Mouse (Mus musculus) limb, embryonic 12.5 days (tissue): Measurements from ENCODE around the gene Cit. TPM values are rescaled to one million over a fixed set of nuclear protein-coding genes. Genes with fewer than 3 reads are reported as not detected.

Experiments
- ATAC-seq: fragments of 200-750 bp; cut with Nextera tagmentation; 2 replicates; pipeline ENCODE4 v1.8.0; 2017; ENCODE audit warnings: low read depth, moderate TSS enrichment; ENCODE audit not compliant: insufficient number of reproducible peaks, insufficient read depth, low FRiP score, low TSS enrichment
- H3K27ac ChIP-seq: fragments of 300-500 bp; sonication (generic); 2 replicates; pipeline ENCODE4 v1.5.1; 2016; ENCODE audit warnings: mild to moderate bottlenecking, moderate library complexity
- H3K27me3 ChIP-seq: fragments of 300-500 bp; sonication (generic); 2 replicates; pipeline ENCODE4 v1.6.1; 2016; ENCODE audit warnings: mild to moderate bottlenecking, moderate library complexity
- H3K36me3 ChIP-seq: fragments of 300-500 bp; sonication (generic); 2 replicates; pipeline ENCODE4 v1.6.1; 2016; ENCODE audit warnings: mild to moderate bottlenecking, moderate library complexity
- H3K4me1 ChIP-seq: fragments of 300-500 bp; sonication (generic); replicated peaks from 2 replicates; pipeline ENCODE4 v1.6.1; 2016
- H3K4me2 ChIP-seq: fragments of 300-500 bp; sonication (generic); 2 replicates; pipeline ENCODE4 v1.6.1; 2016; ENCODE audit warnings: mild to moderate bottlenecking, moderate library complexity
- H3K4me3 ChIP-seq: fragments of 300-500 bp; sonication (generic); replicated peaks from 2 replicates; pipeline ENCODE4 v1.5.1; 2016; ENCODE audit warnings: mild to moderate bottlenecking
- H3K9ac ChIP-seq: fragments of 300-500 bp; sonication (generic); replicated peaks from 2 replicates; pipeline ENCODE4 v1.6.1; 2016; ENCODE audit warnings: mild to moderate bottlenecking, moderate library complexity
- H3K9me3 ChIP-seq: fragments of 300-500 bp; sonication (generic); 2 replicates; pipeline ENCODE4 v1.6.1; 2016; ENCODE audit warnings: mild to moderate bottlenecking, moderate library complexity
- WGBS: fragments of 180-500 bp; shearing (Covaris S2); methylation state at CpG from one replicate; pipeline ENCODE4 v1.1.7; 2016; 5-methylcytosine and 5-hydroxymethylcytosine counted together
- polyA plus RNA-seq: library from polyadenylated mRNA; unstranded; fragments of >200 nt; fragmentation: Nextera tagmentation; extraction: Ambion mirVana; gene quantifications from 2 replicates; pipeline ENCODE4 v1.2.1, GENCODE M21; 2016

The Cit gene
- polyA plus RNA-seq, 1 experiment from 2014 or later: 41.5 TPM

DNA sequence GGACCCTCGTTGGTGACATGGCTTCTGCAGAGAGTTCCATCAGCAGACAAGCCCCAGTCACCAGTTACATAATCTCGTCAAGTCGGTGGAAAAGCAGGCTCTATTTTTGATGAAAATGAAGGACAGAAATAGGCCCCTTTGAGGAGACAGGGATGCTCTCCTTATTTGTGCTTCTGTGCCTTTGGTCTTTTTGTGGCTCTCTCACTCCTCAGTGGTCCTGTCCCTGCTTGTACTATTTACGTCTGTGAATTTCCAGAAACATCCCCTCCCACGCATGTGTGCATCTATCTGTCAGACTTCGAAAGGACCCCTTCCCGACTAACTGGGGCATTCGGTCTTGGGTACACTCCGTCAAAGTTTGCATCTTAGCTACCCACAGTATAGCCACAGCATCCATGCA lies 116.7 kb downstream of the Cit start:
- peaks cover 8% of the 10 kb centered on the region; the same call in 1 of the 2 replicates for H3K9me3 ChIP-seq
- H3K4me3 ChIP-seq: no peak overlapping the region
- no peaks in the 10 kb centered on the region for H3K27me3 ChIP-seq
- 93% methylated on average over 9 of the region's 9 CpGs for WGBS
- H3K4me1 ChIP-seq: no peaks in the 10 kb centered on the region
- no peak for ATAC-seq
- no peak overlapping the region for H3K9ac ChIP-seq
- H3K36me3 ChIP-seq: peaks cover 23% of the 10 kb centered on the region; the same call in 1 of the 2 replicates
- H3K27ac ChIP-seq: no peak overlapping the region
- H3K4me2 ChIP-seq: no peak overlapping the region

GRCm38 (mm10) chr5:115971236-115971635 lies 126.2 kb downstream of the Cit start:
- no peak overlapping the region for H3K27ac ChIP-seq
- ATAC-seq: no peak
- no peak overlapping the region for H3K4me3 ChIP-seq
- WGBS: 90% methylated on average over 15 of the region's 15 CpGs
- no peak overlapping the region for H3K9ac ChIP-seq
- H3K27me3 ChIP-seq: no peaks in the 10 kb centered on the region
- H3K9me3 ChIP-seq: no peaks in the 10 kb centered on the region
- peaks cover 52% of the 10 kb centered on the region for H3K36me3 ChIP-seq
- no peaks in the 10 kb centered on the region for H3K4me1 ChIP-seq
- H3K4me2 ChIP-seq: no peak overlapping the region

DNA sequence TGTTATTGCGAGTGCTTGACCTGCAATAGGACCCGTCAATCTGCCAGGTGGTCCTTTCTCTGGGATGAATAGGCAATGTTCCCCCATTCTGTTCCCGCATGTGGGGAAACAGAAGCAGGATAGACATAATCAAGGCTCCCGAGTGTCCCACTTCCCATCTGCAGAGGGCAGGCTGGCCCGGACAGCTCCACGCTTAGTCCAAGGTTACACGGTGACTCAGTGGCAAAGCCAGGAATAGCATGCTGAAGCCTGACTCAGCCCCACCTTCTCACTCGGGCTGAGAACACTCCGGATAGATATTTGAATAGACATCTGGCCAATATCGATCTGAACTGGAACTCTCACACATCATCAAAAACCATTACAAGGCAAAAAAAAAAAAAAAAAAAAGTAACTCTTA lies 130.6 kb downstream of the Cit start:
- 89% methylated on average over 10 of the region's 10 CpGs for WGBS
- Histone ChIP-seq H3K4me3 (no peak overlapping the region), H3K4me2 (no peak overlapping the region), H3K9ac (no peak overlapping the region), H3K27me3 (no peaks in the 10 kb centered on the region), H3K36me3 (peaks cover 43% of the 10 kb centered on the region), H3K27ac (no peak overlapping the region), H3K9me3 (no peaks in the 10 kb centered on the region), H3K4me1 (peaks cover 13% of the 10 kb centered on the region; the same call in 1 of the 2 replicates)
- no peak for ATAC-seq

- Histone ChIP-seq H3K4me1 (peaks cover 13% of the 10 kb centered on the region; the same call in 1 of the 2 replicates), H3K27me3 (no peaks in the 10 kb centered on the region), H3K36me3 (peaks cover 40% of the 10 kb centered on the region), H3K27ac (no peak overlapping the region), H3K4me2 (no peak overlapping the region), H3K9ac (no peak overlapping the region), H3K9me3 (no peaks in the 10 kb centered on the region), H3K4me3 (no peak overlapping the region)
- 95% methylated on average over 5 of the region's 5 CpGs for WGBS
- ATAC-seq: no peak
Measured at GRCm38 (mm10) chr5:115976446-115976845, 131.4 kb downstream of the Cit start.

GRCm38 (mm10) chr5:115977266-115977665 lies 132.2 kb downstream of the Cit start:
- H3K27me3 ChIP-seq: no peaks in the 10 kb centered on the region
- no peak overlapping the region for H3K9ac ChIP-seq
- H3K36me3 ChIP-seq: peaks cover 40% of the 10 kb centered on the region
- H3K4me3 ChIP-seq: no peak overlapping the region
- 0 out of 2 replicates have a peak overlapping the region, but pooled peaks have one; percentile 25 for H3K27ac ChIP-seq
- no peaks in the 10 kb centered on the region for H3K9me3 ChIP-seq
- no peak overlapping the region for H3K4me2 ChIP-seq
- no peak for ATAC-seq
- H3K4me1 ChIP-seq: peaks cover 19% of the 10 kb centered on the region; the same call in 1 of the 2 replicates
- 57% methylated on average over 10 of the region's 10 CpGs for WGBS

DNA sequence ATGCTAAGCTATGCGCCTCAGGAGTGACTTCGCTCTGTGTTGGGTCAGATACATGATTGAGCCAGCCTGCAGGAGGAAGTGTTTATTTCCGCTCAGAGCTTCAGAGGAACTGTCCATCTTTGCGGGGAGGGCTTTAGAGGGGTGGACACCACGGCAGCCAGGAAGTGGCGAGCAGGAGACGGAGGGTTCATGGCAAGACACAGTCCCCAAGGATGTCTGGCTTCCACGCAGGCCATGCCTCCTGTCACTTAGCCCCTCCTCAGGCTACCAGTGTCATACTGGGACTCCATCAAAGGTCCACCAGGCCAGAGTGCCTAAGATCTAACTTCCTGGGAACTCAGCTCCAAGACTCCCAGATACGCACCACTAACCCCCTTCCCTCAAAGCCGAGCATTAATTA lies 132.7 kb downstream of the Cit start:
- peaks cover 39% of the 10 kb centered on the region for H3K36me3 ChIP-seq
- no peak overlapping the region for H3K9ac ChIP-seq
- ATAC-seq: no peak
- no peak overlapping the region for H3K4me2 ChIP-seq
- no peaks in the 10 kb centered on the region for H3K9me3 ChIP-seq
- 66% methylated on average over 10 of the region's 10 CpGs for WGBS
- H3K27me3 ChIP-seq: no peaks in the 10 kb centered on the region
- H3K4me3 ChIP-seq: no peak overlapping the region
- 0 out of 2 replicates have a peak overlapping the region, but pooled peaks have one; percentile 31 for H3K27ac ChIP-seq
- H3K4me1 ChIP-seq: peaks cover 22% of the 10 kb centered on the region; the same call in 1 of the 2 replicates

DNA sequence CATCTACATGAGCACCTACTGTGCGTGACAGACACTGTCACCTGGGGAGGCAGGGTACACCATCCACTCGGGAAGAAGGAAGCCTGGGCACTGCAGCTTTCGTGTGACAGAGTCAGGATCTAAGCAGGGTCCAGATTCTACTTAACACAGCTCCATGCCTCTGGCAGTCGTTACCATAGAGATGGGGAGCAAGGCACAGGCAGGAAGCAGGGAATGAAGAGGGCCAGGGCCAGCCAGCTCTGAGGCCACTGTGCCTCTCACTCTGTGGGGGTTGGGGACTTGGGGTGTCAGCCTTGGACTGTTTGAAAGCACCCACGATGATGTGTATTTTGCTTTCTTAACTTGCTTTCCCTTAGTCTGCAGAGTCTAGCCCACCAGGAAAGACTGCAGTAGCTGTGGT lies 133.2 kb downstream of the Cit start:
- Histone ChIP-seq H3K4me3 (no peak overlapping the region), H3K4me2 (no peak overlapping the region), H3K27ac (0 out of 2 replicates have a peak overlapping the region, but pooled peaks have one; percentile 31), H3K27me3 (no peaks in the 10 kb centered on the region), H3K36me3 (peaks cover 42% of the 10 kb centered on the region), H3K4me1 (peaks cover 26% of the 10 kb centered on the region), H3K9ac (no peak overlapping the region), H3K9me3 (no peaks in the 10 kb centered on the region)
- WGBS: 58% methylated on average over 5 of the region's 5 CpGs
- ATAC-seq: no peak

DNA sequence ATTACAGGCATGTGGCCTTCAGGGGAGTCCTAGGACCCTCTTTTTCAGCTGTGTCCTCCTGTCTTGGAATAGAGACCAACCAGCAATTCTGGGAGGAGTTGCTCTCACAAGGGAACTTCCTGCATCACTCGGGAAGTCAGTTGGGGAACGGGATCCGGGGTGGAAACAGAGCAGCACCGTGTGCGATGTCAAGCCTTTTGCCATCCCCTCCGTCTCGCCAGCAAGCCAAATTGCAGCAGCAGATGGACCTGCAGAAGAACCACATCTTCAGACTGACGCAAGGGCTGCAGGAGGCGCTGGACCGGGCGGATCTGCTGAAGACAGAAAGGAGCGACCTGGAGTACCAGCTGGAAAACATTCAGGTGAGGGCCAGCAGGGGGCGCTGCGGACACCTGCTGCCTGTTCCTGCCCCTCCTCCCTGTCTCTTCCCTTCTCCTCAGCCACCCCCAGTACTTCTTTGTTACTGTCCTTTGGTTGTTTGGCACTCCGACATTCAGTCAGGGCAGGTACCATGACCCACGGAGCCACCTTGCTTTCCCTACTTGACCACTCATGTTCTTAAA lies 134.1 kb downstream of the Cit start:
- Histone ChIP-seq H3K36me3 (peaks cover 40% of the 10 kb centered on the region), H3K4me3 (no peak overlapping the region), H3K4me1 (peaks cover 28% of the 10 kb centered on the region), H3K9ac (no peak overlapping the region), H3K4me2 (no peak overlapping the region), H3K27ac (0 out of 2 replicates have a peak overlapping the region, but pooled peaks have one; percentile 23), H3K27me3 (no peaks in the 10 kb centered on the region), H3K9me3 (no peaks in the 10 kb centered on the region)
- WGBS: 58% methylated on average over 16 of the region's 16 CpGs
- ATAC-seq: no peak

- 0 out of 2 replicates have a peak overlapping the region, but pooled peaks have one; percentile 9 for H3K27ac ChIP-seq
Measured at GRCm38 (mm10) chr5:115980537-115980936, 135.5 kb downstream of the Cit start.

DNA sequence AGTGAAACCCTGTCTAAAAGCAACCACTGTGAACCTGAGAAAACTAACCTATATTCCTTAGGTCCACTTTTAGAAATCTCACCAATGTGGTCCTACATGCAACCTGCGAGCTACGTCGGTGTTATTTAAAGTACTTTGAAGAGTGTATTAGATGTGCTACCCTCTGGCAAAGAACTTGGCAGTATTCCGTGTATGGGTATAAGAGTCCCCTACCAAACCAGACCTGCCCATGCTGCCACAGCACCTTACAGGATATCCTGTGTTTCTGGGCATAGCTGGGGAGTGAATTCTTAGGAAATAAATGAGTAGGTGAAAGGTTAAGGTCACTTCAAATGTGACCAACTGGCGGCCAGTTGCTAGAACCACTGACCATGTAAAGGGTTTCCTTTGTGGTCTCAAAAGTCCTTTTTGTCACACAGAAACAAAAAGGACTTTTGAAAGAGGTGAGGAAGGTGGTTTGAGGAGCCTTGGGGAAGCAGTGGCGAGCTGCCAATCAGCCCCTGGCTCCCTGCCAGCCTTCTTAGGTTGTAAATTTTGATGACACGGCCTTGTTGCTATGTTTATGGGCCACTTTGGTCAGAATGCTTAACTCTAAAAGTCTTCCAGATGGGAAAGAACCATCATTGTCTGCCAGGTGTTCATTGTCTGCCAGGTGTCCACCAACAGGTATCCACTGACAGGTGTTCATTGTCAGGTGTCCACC lies 137.7 kb downstream of the Cit start:
- peaks cover 21% of the 10 kb centered on the region for H3K4me1 ChIP-seq
- H3K27me3 ChIP-seq: no peaks in the 10 kb centered on the region
- peaks cover 63% of the 10 kb centered on the region for H3K36me3 ChIP-seq
- H3K9ac ChIP-seq: no peak overlapping the region
- no peak overlapping the region for H3K4me3 ChIP-seq
- ATAC-seq: no peak
- H3K27ac ChIP-seq: no peak overlapping the region
- H3K4me2 ChIP-seq: no peak overlapping the region
- WGBS: 68% methylated on average over 7 of the region's 7 CpGs
- H3K9me3 ChIP-seq: no peaks in the 10 kb centered on the region

More at GRCm38 (mm10) chr5:115980537-115980936, 135.5 kb downstream of the Cit start:
- Histone ChIP-seq H3K4me2 (no peak overlapping the region), H3K9ac (no peak overlapping the region), H3K9me3 (no peaks in the 10 kb centered on the region), H3K4me1 (peaks cover 28% of the 10 kb centered on the region), H3K36me3 (peaks cover 42% of the 10 kb centered on the region), H3K4me3 (no peak overlapping the region), H3K27me3 (no peaks in the 10 kb centered on the region)
- no peak for ATAC-seq
- 78% methylated on average over 9 of the region's 9 CpGs for WGBS

GRCm38 (mm10) chr5:115984392-115984791 lies 139.3 kb downstream of the Cit start:
- H3K36me3 ChIP-seq: peaks cover 70% of the 10 kb centered on the region

More at GRCm38 (mm10) chr5:115984392-115984791, 139.3 kb downstream of the Cit start:
- Histone ChIP-seq H3K9ac (no peak overlapping the region), H3K4me3 (no peak overlapping the region), H3K4me2 (no peak overlapping the region), H3K9me3 (no peaks in the 10 kb centered on the region), H3K4me1 (peaks cover 15% of the 10 kb centered on the region), H3K27ac (no peak overlapping the region), H3K27me3 (no peaks in the 10 kb centered on the region)
- WGBS: 89% methylated on average over 6 of the region's 6 CpGs
- no peak for ATAC-seq
